Mouse (Mus musculus) C2C12 (cell line): Measurements from ENCODE around the gene Sar1a. TPM values are rescaled to one million over a fixed set of nuclear protein-coding genes. Genes with fewer than 3 reads are reported as not detected.
A peak's percentile ranks its signal among the peaks of the same experiment; 100 is the strongest.

Source experiments
- H3K27me3 ChIP-seq: one replicate; pipeline ENCODE4 v1.6.1; 2011; ENCODE audit not compliant: control insufficient read depth, insufficient read depth, insufficient read length
- H3K36me3 ChIP-seq: one replicate; pipeline ENCODE4 v1.6.1; 2011; ENCODE audit not compliant: control insufficient read depth, insufficient read depth
- H3K4me3 ChIP-seq: one replicate; pipeline ENCODE4 v1.5.1; 2011; ENCODE audit warnings: mild to moderate bottlenecking, control low read depth; ENCODE audit not compliant: poor library complexity, insufficient read depth, severe bottlenecking
- H3K79me2 ChIP-seq: one replicate; pipeline ENCODE4 v1.6.1; 2011; ENCODE audit not compliant: control insufficient read depth, insufficient read depth
- H3K79me3 ChIP-seq: one replicate; pipeline ENCODE4 v1.6.1; 2011; ENCODE audit warnings: low read depth, control low read depth
- H3ac ChIP-seq: one replicate; pipeline ENCODE3; 2011; ENCODE audit warnings: low read depth; ENCODE audit not compliant: control insufficient read depth, insufficient read length
- CEBPB ChIP-seq: IDR thresholded peaks from one replicate; pipeline ENCODE4 v1.6.1; 2011; ENCODE audit warnings: low read depth, mild to moderate bottlenecking, control low read depth, moderate library complexity
- CTCF ChIP-seq: IDR thresholded peaks from one replicate; pipeline ENCODE4 v1.5.1; 2011; ENCODE audit not compliant: control insufficient read depth, insufficient read depth, insufficient read length
- FOSL1 ChIP-seq: IDR thresholded peaks from one replicate; pipeline ENCODE4 v1.8.0; 2011; ENCODE audit warnings: mild to moderate bottlenecking, low read length; ENCODE audit not compliant: poor library complexity, insufficient read depth, severe bottlenecking
- MAX ChIP-seq: IDR thresholded peaks from one replicate; pipeline ENCODE4 v1.6.1; 2011; ENCODE audit warnings: mild to moderate bottlenecking, control low read depth
- MYOD1 ChIP-seq: IDR thresholded peaks from one replicate; pipeline ENCODE4 v1.6.1; 2011; ENCODE audit warnings: low read depth; ENCODE audit not compliant: control insufficient read depth, insufficient read length
- MYOG ChIP-seq: IDR thresholded peaks from one replicate; pipeline ENCODE4 v1.6.1; 2011; ENCODE audit not compliant: control insufficient read depth, insufficient read length; ENCODE audit errors: extremely low read depth
- USF1 ChIP-seq: IDR thresholded peaks from one replicate; pipeline ENCODE4 v1.6.1; 2011; ENCODE audit warnings: low read depth, mild to moderate bottlenecking, control low read depth, moderate library complexity
- polyA plus RNA-seq: library from polyadenylated mRNA; unstranded; fragments of >200 nt; fragmentation: generic; extraction: Trizol; gene quantifications from one replicate; pipeline ENCODE4 v1.2.1, GENCODE M21; 2012; ENCODE audit warnings: missing spikeins

Sar1a gene
- polyA plus RNA-seq, 1 experiment, result 150 TPM

DNA sequence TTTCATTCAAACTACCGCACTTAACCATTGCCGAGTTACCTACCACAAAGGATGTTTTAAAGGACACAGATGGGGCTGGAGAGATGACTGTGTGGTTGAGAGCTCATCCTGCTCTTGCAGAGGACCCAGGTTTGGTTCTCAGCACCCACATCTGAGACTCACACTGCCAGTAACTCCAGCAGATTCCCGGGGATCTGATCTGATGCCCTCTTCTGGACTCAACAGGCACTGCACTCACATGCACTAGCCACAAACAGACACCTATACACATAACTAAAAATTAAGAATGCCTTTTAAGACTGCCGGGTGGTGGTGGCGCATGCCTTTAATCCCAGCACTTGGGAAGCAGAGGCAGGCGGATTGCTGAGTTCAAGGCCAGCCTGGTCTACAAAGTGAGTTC is 50.1 kb downstream of the Sar1a start:
- Histone ChIP-seq H3K79me2 (no peaks in the 10 kb centered on the region), H3K4me3 (no peak overlapping the region), H3K27me3 (no peaks in the 10 kb centered on the region), H3K79me3 (no peaks in the 10 kb centered on the region), H3ac (no peak overlapping the region), H3K36me3 (peaks cover 6% of the 10 kb centered on the region)
- TF ChIP-seq CTCF, result no peak

DNA sequence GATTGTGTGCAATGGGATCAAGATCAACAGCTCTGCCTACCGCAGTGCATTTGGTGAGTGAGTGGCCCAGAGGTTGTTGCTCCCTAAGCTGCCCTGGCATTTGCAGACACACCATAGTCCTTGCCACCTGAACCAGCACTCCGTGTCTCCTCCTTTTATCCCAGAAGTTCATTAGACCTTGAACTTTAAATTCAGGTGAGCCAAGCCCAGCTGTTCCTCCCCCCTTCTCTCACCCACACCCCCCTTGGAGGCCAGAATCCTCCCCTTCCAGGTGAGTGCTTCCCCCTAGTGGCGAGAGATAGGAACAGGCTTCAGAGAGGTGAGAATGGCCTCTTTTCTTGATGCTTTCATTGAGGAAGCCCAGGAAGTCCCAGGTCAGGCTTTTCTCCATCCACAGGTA is 54.3 kb downstream of the Sar1a start:
- TF ChIP-seq MYOG, result no peak
- peak; percentile 27 for TF ChIP-seq CTCF
- no peaks in the 10 kb centered on the region for H3K79me2 ChIP-seq
- H3ac ChIP-seq, result no peak overlapping the region
- no peaks in the 10 kb centered on the region for H3K79me3 ChIP-seq
- no peaks in the 10 kb centered on the region for H3K27me3 ChIP-seq
- no peak overlapping the region for H3K4me3 ChIP-seq
- peaks cover 9% of the 10 kb centered on the region for H3K36me3 ChIP-seq

DNA sequence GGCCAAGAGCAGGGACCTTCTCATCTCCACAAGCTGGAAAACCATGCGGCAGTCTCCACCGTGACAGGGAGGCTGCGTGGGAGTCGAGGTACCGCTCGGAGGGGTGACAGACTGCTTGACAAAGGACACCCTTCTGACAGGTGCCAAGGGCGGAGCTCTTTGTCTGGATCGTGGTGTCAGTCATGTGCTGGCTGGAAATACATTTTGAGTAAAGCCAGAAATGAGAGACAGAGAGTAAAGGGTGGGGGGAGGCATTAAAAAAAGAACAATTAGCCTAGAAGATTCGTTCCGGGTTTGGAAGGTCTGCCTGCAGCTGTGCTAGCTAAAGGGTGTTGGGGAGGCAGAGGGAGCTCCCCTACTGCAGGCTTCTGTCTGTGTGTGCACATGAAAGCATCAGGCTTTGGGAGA is 56.6 kb downstream of the Sar1a start:
- Histone ChIP-seq H3K36me3 (peaks cover 3% of the 10 kb centered on the region), H3K79me2 (no peaks in the 10 kb centered on the region), H3K4me3 (no peak overlapping the region), H3K27me3 (no peaks in the 10 kb centered on the region), H3ac (no peak overlapping the region), H3K79me3 (no peaks in the 10 kb centered on the region)
- TF ChIP-seq USF1 (no peak), MAX (no peak), CEBPB (no peak), MYOG (no peak), CTCF (no peak), FOSL1 (no peak), MYOD1 (no peak)

DNA sequence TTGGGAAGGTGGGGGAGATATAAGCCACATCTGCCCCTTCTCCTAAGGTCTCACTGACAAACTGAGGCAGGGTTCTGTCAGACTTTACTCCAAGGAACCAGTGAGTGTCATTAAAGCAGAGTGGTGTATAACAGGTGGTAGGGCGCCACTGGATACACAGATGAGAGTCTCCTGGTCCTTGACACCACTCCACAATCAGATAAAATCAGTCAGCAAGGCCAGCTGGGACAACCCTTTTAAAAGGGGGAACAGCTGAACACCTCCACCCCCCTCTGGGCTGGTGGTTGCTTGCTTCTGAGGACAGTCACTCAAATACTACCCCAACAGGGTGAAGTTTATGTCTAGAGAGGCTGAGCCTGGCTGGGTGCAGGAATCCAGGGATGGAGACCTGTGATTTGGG is 57.4 kb downstream of the Sar1a start:
- H3ac ChIP-seq, result no peak overlapping the region
- H3K36me3 ChIP-seq, result peaks cover 3% of the 10 kb centered on the region
- no peaks in the 10 kb centered on the region for H3K79me3 ChIP-seq
- H3K27me3 ChIP-seq, result no peaks in the 10 kb centered on the region
- H3K79me2 ChIP-seq, result no peaks in the 10 kb centered on the region
- TF ChIP-seq MYOG (no peak), FOSL1 (no peak), MAX (no peak), CTCF (no peak)
- no peak overlapping the region for H3K4me3 ChIP-seq

DNA sequence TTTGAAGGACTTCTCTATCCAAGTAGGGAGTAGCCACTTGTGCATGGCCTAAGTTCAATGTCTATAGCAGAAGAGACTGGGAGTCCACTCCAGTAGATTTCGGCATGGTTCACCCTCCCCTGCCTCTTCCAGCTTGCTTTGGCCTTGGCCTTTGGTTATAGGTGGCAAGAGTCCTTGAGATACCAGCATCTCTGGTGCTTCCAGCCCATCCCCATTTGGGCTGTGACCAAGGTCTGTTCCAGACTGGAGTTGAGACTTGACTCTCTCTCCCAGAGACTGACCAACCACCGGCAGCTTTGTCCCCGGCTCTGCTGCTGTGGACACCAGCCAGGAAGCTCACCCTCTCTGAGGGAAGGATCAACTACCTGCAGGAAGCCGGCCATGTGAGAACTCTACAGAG is 58.0 kb downstream of the Sar1a start:
- peaks cover 3% of the 10 kb centered on the region for H3K36me3 ChIP-seq
- no peak overlapping the region for H3ac ChIP-seq
- no peak overlapping the region for H3K4me3 ChIP-seq
- TF ChIP-seq CTCF (no peak), MAX (no peak), FOSL1 (no peak), USF1 (no peak), MYOG (no peak), CEBPB (no peak), MYOD1 (no peak)
- H3K79me2 ChIP-seq, result no peaks in the 10 kb centered on the region
- H3K79me3 ChIP-seq, result no peaks in the 10 kb centered on the region
- no peaks in the 10 kb centered on the region for H3K27me3 ChIP-seq

DNA sequence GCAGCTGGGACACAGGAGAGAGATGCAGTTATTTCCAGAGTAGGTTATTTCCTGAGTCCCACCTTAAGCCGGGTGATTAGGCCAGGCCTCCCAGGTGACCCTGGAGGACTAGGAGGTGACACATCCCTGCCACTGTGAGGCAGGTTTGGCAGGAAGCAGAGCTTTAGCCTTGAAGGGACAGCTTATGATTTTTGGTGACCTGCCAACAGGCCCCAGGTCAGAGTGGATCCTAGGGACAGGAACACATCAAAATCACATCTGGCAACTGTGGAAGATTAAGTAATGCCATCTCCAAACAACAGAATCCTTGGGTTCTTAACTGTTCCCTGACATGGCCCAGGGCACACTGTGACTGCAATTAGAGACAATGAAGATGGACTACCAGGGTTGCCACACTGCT is 61.2 kb downstream of the Sar1a start:
- H3K79me3 ChIP-seq, result no peaks in the 10 kb centered on the region
- no peak for TF ChIP-seq CTCF
- no peak for TF ChIP-seq MAX
- no peak for TF ChIP-seq CEBPB
- no peak for TF ChIP-seq USF1
- no peaks in the 10 kb centered on the region for H3K27me3 ChIP-seq
- no peak overlapping the region for H3ac ChIP-seq
- no peaks in the 10 kb centered on the region for H3K36me3 ChIP-seq
- no peaks in the 10 kb centered on the region for H3K79me2 ChIP-seq
- no peak overlapping the region for H3K4me3 ChIP-seq

DNA sequence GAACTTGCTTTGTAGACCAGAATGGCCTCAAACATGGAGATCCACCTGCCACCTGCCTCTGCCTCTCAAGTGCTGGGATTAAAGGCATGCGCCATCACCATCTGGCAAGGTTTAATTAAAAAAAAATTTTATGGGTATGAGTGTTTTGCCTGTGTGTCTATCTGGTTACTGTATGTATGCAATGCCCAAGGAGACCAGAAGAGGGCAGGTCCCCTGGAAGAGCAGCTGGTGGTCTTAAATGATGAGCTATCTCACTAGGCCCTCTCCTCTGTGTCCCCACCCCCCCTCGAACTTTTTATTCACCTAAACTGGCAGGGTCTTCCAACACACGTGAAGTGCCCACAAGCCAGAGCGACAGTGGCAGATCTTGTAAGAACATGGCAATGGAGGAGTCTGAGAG is 61.8 kb downstream of the Sar1a start:
- H3ac ChIP-seq, result no peak overlapping the region
- no peaks in the 10 kb centered on the region for H3K36me3 ChIP-seq
- H3K4me3 ChIP-seq, result no peak overlapping the region
- H3K79me3 ChIP-seq, result no peaks in the 10 kb centered on the region
- no peaks in the 10 kb centered on the region for H3K27me3 ChIP-seq
- no peak for TF ChIP-seq MAX
- no peaks in the 10 kb centered on the region for H3K79me2 ChIP-seq
